Mouse (Mus musculus): ENCODE measurements around the gene Zfp462.

The Zfp462 gene

GRCm38 (mm10) chr4:55041106-55041730, 96.4 kb downstream of the Zfp462 start:
- no peak for DNase-seq (ENCODE audit: extremely low spot score, low read depth, low spot score)

- no peak for DNase-seq (ENCODE audit: extremely low spot score, low read depth, low spot score)
These were observed 97.7 kb downstream of the Zfp462 start for GRCm38 (mm10) chr4:55042573-55042972.

- DNase-seq (ENCODE audit: extremely low spot score, low read depth, low spot score): no peak
These were observed 102.4 kb downstream of the Zfp462 start for GRCm38 (mm10) chr4:55047266-55047665.

DNA sequence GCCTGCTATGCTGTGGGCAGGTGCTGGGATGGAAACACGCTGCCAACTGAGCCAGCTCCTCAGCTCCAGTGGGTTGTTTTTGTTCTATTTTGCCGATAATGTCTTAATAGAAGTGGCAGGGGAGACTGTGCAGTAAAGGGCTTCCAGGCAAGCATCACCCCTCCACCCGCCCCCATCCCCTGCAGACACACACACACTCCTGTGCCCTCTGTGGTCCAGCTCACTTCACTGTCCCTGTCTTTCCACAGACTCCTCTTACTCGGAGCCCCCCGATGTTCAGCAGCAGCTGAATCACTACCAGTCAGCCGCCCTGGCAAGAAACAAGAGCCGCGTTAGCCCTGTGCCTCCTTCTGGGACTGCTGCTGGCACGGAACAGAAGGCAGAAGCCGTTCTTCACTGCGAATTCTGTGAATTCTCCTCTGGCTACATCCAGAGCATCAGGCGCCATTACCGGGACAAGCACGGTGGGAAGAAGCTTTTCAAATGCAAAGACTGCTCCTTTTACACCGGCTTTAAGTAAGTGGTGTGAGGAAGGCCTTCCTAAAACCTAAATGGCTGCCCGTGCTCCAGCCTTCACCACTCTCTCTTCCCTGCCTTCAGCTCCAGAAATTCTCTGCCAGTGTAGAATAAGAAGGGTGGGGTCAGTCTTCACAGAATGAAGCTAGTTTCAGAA, 105.2 kb downstream of the Zfp462 start:
- no peak for DNase-seq (ENCODE audit: extremely low spot score, low read depth, low spot score)

GRCm38 (mm10) chr4:55051345-55051744, 106.5 kb downstream of the Zfp462 start:
- DNase-seq (ENCODE audit: extremely low spot score, low read depth, low spot score): no peak

GRCm38 (mm10) chr4:55052686-55053085, 107.8 kb downstream of the Zfp462 start:
- no peak for DNase-seq (ENCODE audit: extremely low spot score, low read depth, low spot score)

DNA sequence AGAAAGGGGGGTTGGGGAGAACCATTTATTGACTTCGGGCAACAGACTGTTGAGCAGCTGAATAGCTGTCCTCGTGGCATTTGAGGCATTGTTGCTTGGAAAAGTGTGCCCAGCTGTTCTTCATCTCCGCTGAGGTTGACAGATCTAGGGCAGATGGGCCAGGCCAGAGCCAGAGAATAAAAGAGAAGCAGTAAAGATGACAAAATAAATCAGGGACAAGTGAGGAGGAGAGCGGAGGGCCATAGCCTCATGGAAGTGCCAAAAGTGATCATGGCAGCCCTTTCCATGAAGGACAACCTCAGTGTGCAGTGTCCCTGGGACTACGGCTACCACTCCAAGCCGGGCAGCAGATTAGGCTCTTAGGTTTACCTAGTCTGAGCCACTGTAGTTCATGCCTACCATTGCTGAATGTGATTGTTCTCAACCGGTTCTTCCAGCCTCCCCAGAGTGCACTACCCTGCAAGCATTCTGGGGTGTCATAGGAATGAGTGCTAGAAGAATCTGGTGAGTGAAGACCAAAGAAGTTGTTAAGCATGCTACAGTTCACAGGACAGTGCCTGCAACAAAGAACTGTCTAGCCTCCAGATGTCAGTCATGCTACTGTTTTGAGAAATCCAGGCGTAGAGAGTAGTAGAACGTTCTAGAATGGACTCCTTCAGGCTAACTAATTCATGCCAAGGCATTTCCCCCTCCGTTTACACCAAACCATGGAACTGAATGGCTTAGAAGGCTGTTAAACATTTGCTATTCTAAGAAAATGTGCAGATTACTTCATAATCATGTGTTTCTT, 113.0 kb downstream of the Zfp462 start:
- DNase-seq (ENCODE audit: extremely low spot score, low read depth, low spot score): no peak

- no peak for DNase-seq (ENCODE audit: extremely low spot score, low read depth, low spot score)
These were observed 114.1 kb downstream of the Zfp462 start for GRCm38 (mm10) chr4:55058901-55059300.

GRCm38 (mm10) chr4:55066341-55067170, 121.7 kb downstream of the Zfp462 start:
- DNase-seq (ENCODE audit: extremely low spot score, low read depth, low spot score): no peak

GRCm38 (mm10) chr4:55071535-55071934, 126.7 kb downstream of the Zfp462 start:
- DNase-seq (ENCODE audit: extremely low spot score, low read depth, low spot score): no peak

GRCm38 (mm10) chr4:55077133-55077889, 132.5 kb downstream of the Zfp462 start:
- DNase-seq (ENCODE audit: extremely low spot score, low read depth, low spot score): no peak

DNA sequence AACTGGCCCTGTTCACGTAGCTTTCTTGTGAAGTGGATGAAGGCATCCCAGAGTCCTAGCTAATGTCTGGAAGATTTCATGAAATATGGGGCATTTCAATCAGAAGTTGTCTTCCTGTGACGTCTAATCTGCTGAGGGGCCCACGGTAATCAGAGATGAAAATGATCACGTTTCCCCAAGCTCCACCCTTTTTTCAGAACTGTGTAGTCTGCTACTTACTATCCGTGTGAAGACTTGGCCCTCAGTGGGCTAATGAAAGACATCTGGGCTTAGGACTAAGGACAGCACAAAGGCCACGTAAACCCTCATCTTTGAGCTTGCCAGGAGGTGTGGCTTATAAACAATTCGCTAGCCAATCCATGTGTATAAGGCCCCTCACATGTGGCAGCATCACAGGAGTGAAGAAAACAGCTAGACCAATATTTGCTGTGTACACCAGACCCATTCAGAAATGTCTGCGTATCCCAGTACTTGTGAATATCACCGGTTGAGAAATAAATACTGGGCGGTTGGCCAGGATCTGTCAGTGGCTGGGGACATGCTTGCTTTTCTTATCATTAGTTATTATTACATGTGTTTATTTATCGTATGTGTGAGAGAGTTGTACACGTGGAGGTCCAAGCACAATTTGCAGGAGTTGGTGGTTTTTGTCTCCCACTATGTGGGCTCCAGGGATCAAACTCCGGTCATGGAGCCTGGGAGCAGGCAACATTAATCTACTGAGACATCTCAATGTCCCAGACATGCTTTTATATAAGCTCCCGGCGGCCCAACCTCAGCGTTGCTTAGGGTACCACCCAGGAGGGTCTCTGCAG, 133.3 kb downstream of the Zfp462 start:
- DNase-seq (ENCODE audit: extremely low spot score, low read depth, low spot score): no peak

DNA sequence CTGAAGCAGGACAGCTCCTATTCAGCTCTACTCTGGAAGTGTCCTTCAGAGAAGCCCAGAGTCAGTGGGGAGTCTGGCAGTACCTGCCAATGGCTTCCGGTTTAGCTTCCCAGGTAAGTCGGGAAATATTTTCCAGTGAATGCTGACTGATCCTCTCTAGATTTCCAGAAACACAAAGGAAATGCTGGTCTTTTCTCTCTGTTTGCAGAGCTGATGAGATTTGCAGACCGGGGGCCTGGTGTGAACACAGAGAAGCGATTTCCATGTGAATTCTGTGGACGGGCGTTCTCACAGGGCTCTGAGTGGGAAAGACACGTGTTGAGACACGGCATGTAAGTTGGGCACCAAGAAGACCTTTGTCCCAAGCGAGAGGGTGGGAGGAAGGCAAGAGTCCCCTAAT, 134.2 kb downstream of the Zfp462 start:
- DNase-seq (ENCODE audit: extremely low spot score, low read depth, low spot score): no peak

GRCm38 (mm10) chr4:55084080-55084688, 139.3 kb downstream of the Zfp462 start:
- DNase-seq (ENCODE audit: extremely low spot score, low read depth, low spot score): no peak

- DNase-seq (ENCODE audit: extremely low spot score, low read depth, low spot score): no peak
These were observed 143.3 kb downstream of the Zfp462 start for GRCm38 (mm10) chr4:55088153-55088552.

DNA sequence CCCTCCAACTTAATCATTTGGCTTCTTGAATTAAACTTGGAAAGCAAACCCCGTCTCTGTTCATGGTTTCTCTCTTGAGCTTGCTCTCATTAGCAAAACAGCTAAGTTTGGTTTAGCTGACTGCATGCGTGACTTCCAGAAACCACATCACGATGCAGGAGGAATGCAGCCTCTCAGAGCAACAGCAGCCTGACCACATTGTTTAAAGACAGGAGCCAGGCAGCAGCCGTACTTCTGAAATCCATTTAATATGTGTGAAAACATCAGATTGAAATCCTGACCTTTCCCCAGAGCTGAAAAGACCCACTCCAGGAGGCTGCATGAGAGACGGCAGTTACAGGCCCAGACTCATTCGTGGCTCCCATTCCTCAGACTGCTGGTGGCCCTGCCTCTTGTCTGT, 144.1 kb downstream of the Zfp462 start:
- DNase-seq (ENCODE audit: extremely low spot score, low read depth, low spot score): no peak

- no peak for DNase-seq (ENCODE audit: extremely low spot score, low read depth, low spot score)
These were observed 152.3 kb downstream of the Zfp462 start for GRCm38 (mm10) chr4:55097157-55097556.

DNA sequence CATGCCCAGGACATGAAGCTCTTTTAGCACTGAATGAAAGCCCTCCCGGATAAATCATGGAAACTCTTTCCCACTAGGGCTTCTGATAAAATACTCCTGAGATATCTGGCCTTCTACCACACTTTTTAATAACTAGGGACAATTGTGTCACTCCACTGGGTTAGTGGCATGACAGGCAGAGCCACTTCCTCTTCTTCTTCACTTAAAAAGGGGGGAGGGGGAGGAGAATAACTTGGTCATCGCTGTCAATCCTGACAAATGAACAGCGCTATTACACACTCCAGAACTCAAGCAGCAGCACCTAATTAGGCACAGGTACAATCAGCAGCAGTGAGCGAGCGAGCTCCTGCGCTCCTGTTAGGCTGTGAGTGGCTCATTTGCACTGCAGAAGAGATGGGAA, 153.5 kb downstream of the Zfp462 start:
- DNase-seq (ENCODE audit: extremely low spot score, low read depth, low spot score): no peak

GRCm38 (mm10) chr4:55100851-55101250, 156.0 kb downstream of the Zfp462 start:
- no peak for DNase-seq (ENCODE audit: extremely low spot score, low read depth, low spot score)
